Mouse (Mus musculus) liver, adult 2 months (tissue): ENCODE results near the gene Plekho1. TPM values are rescaled to one million over a fixed set of nuclear protein-coding genes. Genes with fewer than 3 reads are reported as not detected.
A peak's percentile ranks its signal among the peaks of the same experiment; 100 is the strongest.

Experiments used
- DNase-seq: peaks from one replicate; pipeline ENCODE4 v3.0.0-alpha.2; 2011; ENCODE audit warnings: low read depth, low spot score; ENCODE audit errors: extremely low read depth
- H3K27ac ChIP-seq: fragments of 200-500 bp; replicated peaks from 2 replicates; pipeline ENCODE4 v1.5.1; 2012; ENCODE audit warnings: low read depth, mild to moderate bottlenecking, control low read depth, inconsistent platforms, low read length; ENCODE audit not compliant: insufficient read depth
- H3K27me3 ChIP-seq: fragments of 200-500 bp; 2 replicates; pipeline ENCODE4 v1.6.1; 2012; ENCODE audit warnings: mild to moderate bottlenecking, moderate library complexity, low read length, inconsistent platforms; ENCODE audit not compliant: control insufficient read depth, insufficient read depth
- H3K36me3 ChIP-seq: fragments of 200-500 bp; 2 replicates; pipeline ENCODE4 v1.6.1; 2012; ENCODE audit warnings: low read length, inconsistent platforms; ENCODE audit not compliant: control insufficient read depth, insufficient read depth
- H3K4me1 ChIP-seq: fragments of 200-500 bp; 2 replicates; pipeline ENCODE4 v1.6.1; 2011; ENCODE audit warnings: low read length; ENCODE audit not compliant: control insufficient read depth, insufficient read depth
- H3K4me3 ChIP-seq: fragments of 200-500 bp; 2 replicates; pipeline ENCODE4 v1.5.1; 2011; ENCODE audit warnings: low read depth, mild to moderate bottlenecking, control low read depth, low read length, moderate library complexity; ENCODE audit not compliant: insufficient read depth
- H3K79me2 ChIP-seq: fragments of 200-500 bp; 2 replicates; pipeline ENCODE4 v1.6.1; 2012; ENCODE audit warnings: inconsistent platforms, mild to moderate bottlenecking, low read length, moderate library complexity; ENCODE audit not compliant: control insufficient read depth, insufficient read depth
- H3K9ac ChIP-seq: fragments of 200-500 bp; 2 replicates; pipeline ENCODE4 v1.6.1; 2012; ENCODE audit warnings: low read depth, mild to moderate bottlenecking, control low read depth, inconsistent platforms, low read length
- CTCF ChIP-seq: fragments of 200-500 bp; IDR thresholded peaks from 2 replicates; pipeline ENCODE4 v1.5.1; 2011; ENCODE audit warnings: low read depth, low read length, control low read depth
- POLR2A ChIP-seq: fragments of 200-500 bp; IDR thresholded peaks from 2 replicates; pipeline ENCODE4 v1.6.1; 2011; ENCODE audit warnings: low read length, control low read depth; ENCODE audit not compliant: insufficient read depth; ENCODE audit errors: extremely low read depth
- WGBS: fragments of 180-500 bp; shearing (Covaris S2); methylation state at CpG from one replicate; pipeline ENCODE4 v1.1.7; 2018; 5-methylcytosine and 5-hydroxymethylcytosine counted together
- polyA plus RNA-seq: library from polyadenylated mRNA; depleted of rRNA; stranded (reverse); fragments of >200 nt; gene quantifications from 2 replicates; pipeline ENCODE4 v1.2.3, GENCODE M21; 2012; rRNA removed
- total RNA-seq: library from RNA; depleted of rRNA; stranded (reverse); fragments of >200 nt; gene quantifications from 2 replicates; pipeline ENCODE4 v1.2.3, GENCODE M21; 2014; rRNA removed

Plekho1 gene
- total and polyA plus RNA-seq, 2 experiments, result 6.8 to 8.0 TPM

DNA sequence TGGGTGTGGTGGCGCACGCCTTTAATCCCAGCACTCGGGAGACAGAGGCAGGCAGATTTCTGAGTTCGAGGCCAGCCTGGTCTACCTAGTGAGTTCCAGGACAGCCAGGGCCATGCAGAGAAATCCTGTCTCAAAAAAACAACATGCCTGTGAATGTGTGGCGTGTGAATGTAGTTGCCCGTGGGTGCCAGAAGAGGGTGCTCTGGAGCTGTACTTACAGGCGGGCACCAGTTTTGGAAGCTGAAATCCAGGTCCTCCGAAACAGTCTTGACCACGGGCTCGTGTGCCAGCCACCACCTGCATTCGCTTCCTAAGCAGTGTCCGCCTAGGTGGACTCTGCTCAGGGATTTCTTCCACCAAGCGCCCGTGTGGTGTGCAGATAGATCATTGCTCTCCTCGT lies 57.0 kb downstream of the Plekho1 start:
- Histone ChIP-seq H3K79me2 (no peaks in the 10 kb centered on the region), H3K4me1 (no peaks in the 10 kb centered on the region), H3K9ac (no peak overlapping the region), H3K27me3 (no peaks in the 10 kb centered on the region), H3K4me3 (no peak overlapping the region), H3K27ac (no peak overlapping the region), H3K36me3 (peaks cover 29% of the 10 kb centered on the region)
- DNase-seq, result no peak
- WGBS, result 96% methylated on average over 15 of the region's 15 CpGs
- no peak for TF ChIP-seq POLR2A
- peak; percentile 66 for TF ChIP-seq CTCF

Other genes starting within 250 kb of the Plekho1 start
- 18.9 and 22.2 TPM in 2 replicates for gene Tars2, start 235.8 kb downstream of the Plekho1 start, total RNA-seq
- gene Tars2, start 235.8 kb downstream of the Plekho1 start, polyA plus RNA-seq, result 24.6 and 26.5 TPM in 2 replicates
- 7.6 and 9.3 TPM in 2 replicates for gene Rprd2, start 177.1 kb downstream of the Plekho1 start, total RNA-seq
- gene Rprd2, start 177.1 kb downstream of the Plekho1 start, polyA plus RNA-seq, result 5.1 and 7.9 TPM in 2 replicates
- gene Prpf3, start 140.1 kb downstream of the Plekho1 start, total RNA-seq, result 6.5 and 7.8 TPM in 2 replicates
- gene Prpf3, start 140.1 kb downstream of the Plekho1 start, polyA plus RNA-seq, result 4.1 and 7.4 TPM in 2 replicates
- 137 and 205 TPM in 2 replicates for gene Mrps21, start 124.5 kb downstream of the Plekho1 start, total RNA-seq
- 39.6 and 49.3 TPM in 2 replicates for gene Mrps21, start 124.5 kb downstream of the Plekho1 start, polyA plus RNA-seq
- 9.2 and 19.5 TPM in 2 replicates for gene Ciart, start 113.8 kb downstream of the Plekho1 start, total RNA-seq
- gene Ciart, start 113.8 kb downstream of the Plekho1 start, polyA plus RNA-seq, result 1.4 and 1.7 TPM in 2 replicates
- 3.7 and 5.3 TPM in 2 replicates for gene BC028528, start 104.0 kb downstream of the Plekho1 start, total RNA-seq
- gene BC028528, start 104.0 kb downstream of the Plekho1 start, polyA plus RNA-seq, result 0.72 and 0.98 TPM in 2 replicates
- 36.2 and 43.2 TPM in 2 replicates for gene Aph1a, start 102.0 kb downstream of the Plekho1 start, total RNA-seq
- gene Aph1a, start 102.0 kb downstream of the Plekho1 start, polyA plus RNA-seq, result 181 and 255 TPM in 2 replicates
- 24.5 and 35.6 TPM in 2 replicates for gene Car14, start 91.3 kb downstream of the Plekho1 start, total RNA-seq
- 47.9 and 56.8 TPM in 2 replicates for gene Car14, start 91.3 kb downstream of the Plekho1 start, polyA plus RNA-seq
- 8.5 and 11.7 TPM in 2 replicates for gene Anp32e, start 66.8 kb downstream of the Plekho1 start, total RNA-seq
- 3.7 and 3.8 TPM in 2 replicates for gene Anp32e, start 66.8 kb downstream of the Plekho1 start, polyA plus RNA-seq
- 8.9 and 10.7 TPM in 2 replicates for gene Vps45, start 62.5 kb upstream of the Plekho1 start, total RNA-seq
- 2.1 and 2.4 TPM in 2 replicates for gene Vps45, start 62.5 kb upstream of the Plekho1 start, polyA plus RNA-seq
- gene Otud7b, start 108.5 kb upstream of the Plekho1 start, total RNA-seq, result 8.9 and 11.9 TPM in 2 replicates
- 5.9 and 6.8 TPM in 2 replicates for gene Otud7b, start 108.5 kb upstream of the Plekho1 start, polyA plus RNA-seq
- gene Mtmr11, start 166.0 kb upstream of the Plekho1 start, total RNA-seq, result 1.2 and 1.4 TPM in 2 replicates
- 1.1 and 2.8 TPM in 2 replicates for gene Mtmr11, start 166.0 kb upstream of the Plekho1 start, polyA plus RNA-seq
- 2.7 and 5.2 TPM in 2 replicates for gene Sf3b4, start 176.3 kb upstream of the Plekho1 start, total RNA-seq
- 23.5 and 29.7 TPM in 2 replicates for gene Sf3b4, start 176.3 kb upstream of the Plekho1 start, polyA plus RNA-seq
- under 0.01 and 0.07 TPM in 2 replicates for gene Sv2a, start 185.2 kb upstream of the Plekho1 start, total RNA-seq
- gene Sv2a, start 185.2 kb upstream of the Plekho1 start, polyA plus RNA-seq, result 0.04 and 0.66 TPM in 2 replicates
- 68.7 and 74.7 TPM in 2 replicates for gene Bola1, start 223.7 kb upstream of the Plekho1 start, total RNA-seq
- 44.0 and 56.0 TPM in 2 replicates for gene Bola1, start 223.7 kb upstream of the Plekho1 start, polyA plus RNA-seq
- 8.9 TPM in 2 replicates for gene Hist2h2ab, start 223.9 kb upstream of the Plekho1 start, total RNA-seq
- 0.81 TPM in 1 of 2 replicates, not detected in the other for gene Hist2h2ab, start 223.9 kb upstream of the Plekho1 start, polyA plus RNA-seq
- gene Hist2h2ac, start 224.9 kb upstream of the Plekho1 start, total RNA-seq, result 99.7 and 113 TPM in 2 replicates
- 1.6 and 2.9 TPM in 2 replicates for gene Hist2h2ac, start 224.9 kb upstream of the Plekho1 start, polyA plus RNA-seq
- 2.9 TPM in 2 replicates for gene Hist2h2be, start 225.1 kb upstream of the Plekho1 start, total RNA-seq
- 1.4 and 1.9 TPM in 2 replicates for gene Hist2h2be, start 225.1 kb upstream of the Plekho1 start, polyA plus RNA-seq
- gene Hist2h3c2, start 243.1 kb upstream of the Plekho1 start, total RNA-seq, result 3.5 and 8.3 TPM in 2 replicates
- 8.6 and 22.4 TPM in 2 replicates for gene Hist2h3c2, start 243.1 kb upstream of the Plekho1 start, polyA plus RNA-seq
- 663 and 777 TPM in 2 replicates for gene Hist2h2aa2, start 244.3 kb upstream of the Plekho1 start, total RNA-seq
- gene Hist2h2aa2, start 244.3 kb upstream of the Plekho1 start, polyA plus RNA-seq, result 385 and 570 TPM in 2 replicates
- 230 and 263 TPM in 2 replicates for gene Hist2h2aa1, start 249.5 kb upstream of the Plekho1 start, total RNA-seq
- gene Hist2h2aa1, start 249.5 kb upstream of the Plekho1 start, polyA plus RNA-seq, result 428 and 563 TPM in 2 replicates